Mouse (Mus musculus): ENCODE data around the gene Tnrc6c.

Tnrc6c gene

DNA sequence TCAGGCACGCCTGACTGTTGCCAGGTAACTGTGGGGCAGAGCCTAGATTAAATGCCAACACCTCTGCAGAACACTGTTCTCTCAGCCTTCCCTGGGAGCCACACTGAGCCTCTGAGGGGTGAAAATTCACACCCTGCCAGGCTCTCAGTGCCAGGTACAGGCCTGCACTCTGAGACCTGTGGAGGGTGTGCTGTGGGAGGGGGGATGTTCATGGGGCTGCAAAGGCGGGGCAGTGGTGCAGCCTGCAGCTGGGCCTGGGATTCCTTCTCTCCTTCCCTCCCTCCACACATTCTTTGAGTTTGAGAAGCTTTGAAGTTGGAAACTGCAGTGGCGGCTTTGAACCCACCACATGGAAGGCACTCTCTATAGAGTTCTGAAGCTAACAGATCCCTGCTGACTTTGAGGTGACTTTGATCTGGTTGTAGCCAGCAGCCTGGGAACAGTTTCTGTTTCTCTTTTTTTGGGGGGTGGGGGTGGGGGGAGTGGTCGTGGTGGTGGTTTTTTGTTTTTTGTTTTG is 140.0 kb downstream of the Tnrc6c start:
- no peak for DNase-seq

DNA sequence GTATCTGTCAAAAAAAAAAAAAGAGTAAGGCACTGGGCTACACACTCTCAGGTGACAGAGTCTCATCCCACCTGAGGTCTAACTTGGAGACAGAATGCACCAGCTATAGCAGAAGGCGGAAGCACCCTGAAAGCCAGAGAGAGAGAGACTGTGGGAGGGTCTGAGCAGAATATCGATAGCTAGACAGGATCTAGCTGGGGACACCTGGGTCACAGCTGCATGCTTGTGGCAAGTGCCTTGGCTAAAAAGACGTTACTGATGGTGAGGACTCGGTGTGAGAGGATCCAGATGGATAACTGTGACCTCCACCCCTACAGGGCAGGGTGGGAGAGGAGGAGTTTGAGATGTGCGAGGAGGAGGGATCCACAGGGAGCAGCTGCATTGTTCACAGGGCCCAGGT is 142.9 kb downstream of the Tnrc6c start:
- no peak for DNase-seq

DNA sequence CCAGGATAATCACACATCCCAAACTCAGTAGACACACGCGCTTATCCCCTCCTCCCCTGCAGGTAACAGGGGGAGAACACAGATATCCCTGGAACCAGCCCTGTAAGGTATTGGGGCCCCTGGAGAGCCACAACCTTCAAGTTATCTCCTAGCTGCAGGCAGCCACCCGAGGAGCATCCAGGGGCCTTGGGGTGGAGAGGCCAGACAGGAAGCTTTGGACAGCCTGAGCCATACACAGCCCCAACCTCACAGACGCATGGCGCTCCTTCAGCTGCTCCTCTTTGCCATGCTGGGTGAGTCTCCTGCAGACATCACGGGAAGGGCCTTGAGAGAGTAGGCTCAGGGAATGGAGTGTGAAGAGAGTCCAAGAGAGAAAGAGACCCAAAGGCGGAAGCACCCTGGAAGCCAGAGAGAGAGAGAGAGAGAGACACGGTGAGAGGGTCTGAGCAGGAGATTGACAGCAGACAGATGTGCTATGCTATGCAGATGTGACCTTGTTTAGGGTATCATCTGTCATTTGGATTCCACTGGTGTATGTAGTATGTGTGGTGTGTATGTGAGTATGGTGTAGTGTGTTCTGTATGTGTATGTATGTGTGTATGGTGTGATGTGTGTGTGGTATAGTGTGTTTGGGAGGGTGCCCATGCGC is 143.5 kb downstream of the Tnrc6c start, which contains the start of gene 6030468B19Rik:
Gene 6030468B19Rik (plus strand): TSS at position 150 of the 649 bp plus-strand sequence.
- DNase-seq: no peak

DNA sequence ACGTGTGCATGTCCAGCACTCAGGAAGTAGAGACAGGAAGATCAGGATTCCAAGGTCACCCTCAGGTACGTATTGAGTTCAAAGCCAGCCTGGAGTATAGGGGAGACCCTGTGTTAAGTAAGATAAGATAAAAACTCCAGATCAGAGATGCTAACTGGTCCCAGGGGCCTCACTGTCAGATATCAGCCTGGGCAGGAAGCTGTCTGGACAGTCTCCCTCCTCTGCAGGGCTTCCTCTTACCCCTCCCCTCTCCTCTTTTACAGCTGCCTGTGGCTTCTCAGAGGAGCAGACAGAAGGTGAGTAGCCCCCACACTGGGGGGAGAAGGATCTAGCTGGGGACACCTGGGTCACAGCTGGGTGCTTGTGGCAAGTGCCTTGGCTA is 144.1 kb downstream of the Tnrc6c start:
- no peak for DNase-seq

DNA sequence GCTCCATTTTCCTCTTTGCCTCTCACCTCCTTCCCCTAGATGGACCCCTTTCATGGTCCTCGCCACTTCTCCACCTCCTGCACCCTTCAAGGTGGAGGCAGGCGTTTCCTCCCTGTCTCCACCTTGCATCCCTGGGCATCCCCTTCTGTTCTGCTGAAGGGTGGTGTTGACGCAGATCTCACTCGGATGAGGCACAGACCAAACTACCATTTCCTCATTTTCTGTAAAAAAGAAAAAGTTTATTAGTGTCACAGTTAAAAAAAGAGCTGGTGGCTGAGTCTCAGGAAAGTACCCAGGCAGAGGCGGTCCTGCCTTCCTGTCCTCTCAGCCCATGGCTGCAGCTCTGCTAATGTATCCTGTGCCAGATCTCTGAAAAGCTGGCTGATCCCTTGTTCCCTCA is 145.1 kb downstream of the Tnrc6c start:
- DNase-seq: no peak

DNA sequence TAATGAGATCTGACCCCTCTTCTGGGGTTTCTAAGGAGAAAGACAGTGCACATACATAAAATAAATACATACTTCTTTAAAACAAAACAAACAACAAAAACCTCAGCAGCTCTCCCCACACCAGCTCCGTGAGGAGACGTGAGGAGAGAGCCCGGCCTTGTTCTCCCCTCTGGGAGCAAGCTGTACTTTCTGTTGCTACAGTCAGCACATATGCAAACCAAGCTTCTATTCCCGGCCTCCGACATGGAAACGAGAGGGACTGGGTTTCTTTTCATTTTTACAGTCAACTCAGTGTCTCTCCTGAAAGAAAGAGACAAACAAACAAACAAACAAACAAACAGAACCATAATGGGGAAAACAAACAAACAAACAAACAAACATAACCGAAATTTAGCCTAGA is 145.9 kb downstream of the Tnrc6c start:
- no peak for DNase-seq

DNA sequence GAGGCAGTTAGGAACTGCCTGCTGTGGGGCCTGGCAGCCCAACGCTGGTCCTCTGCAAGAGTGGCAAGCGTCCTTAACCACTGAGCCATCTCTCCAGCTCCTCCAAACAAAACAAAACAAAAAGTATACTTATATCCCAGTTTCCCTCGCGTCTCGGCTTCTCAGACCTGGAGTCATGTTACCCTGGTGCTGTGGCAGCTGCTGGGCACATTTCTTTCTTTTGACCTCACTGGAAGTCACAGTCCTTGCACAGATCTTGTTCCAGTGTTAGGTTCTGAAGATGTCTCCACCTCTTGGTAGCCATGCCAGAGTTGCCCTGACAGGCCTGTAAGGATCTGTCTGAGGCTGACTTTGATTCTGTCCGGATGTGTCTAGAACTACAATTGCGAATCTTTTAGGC is 147.6 kb downstream of the Tnrc6c start:
- no peak for DNase-seq

DNA sequence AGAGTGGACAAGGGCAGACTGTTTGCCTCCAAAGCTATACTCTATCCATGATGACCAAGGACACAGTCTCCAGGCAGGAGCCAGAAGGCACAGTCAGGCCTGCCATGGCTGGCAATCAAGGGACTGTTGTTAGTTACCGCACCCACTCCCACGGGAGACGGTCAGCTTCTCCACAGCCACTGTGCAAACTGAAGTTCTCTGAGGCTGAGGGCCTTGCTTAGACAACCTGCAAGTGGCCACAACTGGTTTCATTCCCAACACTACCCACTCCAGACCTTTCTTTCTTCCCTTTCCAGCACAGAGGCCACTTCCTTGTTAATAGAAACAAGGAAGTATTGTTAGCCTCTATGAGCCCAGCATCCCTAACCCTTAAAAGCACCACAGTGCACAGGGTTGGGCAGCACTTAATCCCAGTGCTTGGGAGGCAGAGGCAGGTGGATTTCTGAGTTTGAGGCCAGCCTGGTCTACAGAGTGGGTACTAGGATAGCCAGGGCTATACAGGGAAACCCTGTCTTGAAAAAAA is 149.1 kb downstream of the Tnrc6c start:
- DNase-seq: no peak

DNA sequence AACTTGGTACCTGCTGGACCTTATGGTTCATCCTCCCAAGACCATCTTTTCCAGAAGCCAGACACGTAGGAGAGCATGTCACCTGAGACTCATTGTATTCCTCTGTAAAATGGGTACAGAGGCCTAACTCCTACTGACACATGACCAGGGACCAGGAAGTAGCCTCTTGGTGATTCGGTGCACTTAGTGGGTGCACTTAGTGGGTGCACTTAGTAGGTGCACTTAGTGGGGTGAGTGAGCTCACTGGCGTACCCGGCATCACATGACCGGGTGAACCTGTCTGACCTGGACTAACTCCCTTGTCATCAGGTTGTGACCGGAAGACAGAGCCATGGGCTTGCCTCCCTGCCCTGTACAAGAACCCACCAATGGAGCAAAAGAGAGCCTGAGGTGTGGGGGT is 152.7 kb downstream of the Tnrc6c start:
- no peak for DNase-seq

DNA sequence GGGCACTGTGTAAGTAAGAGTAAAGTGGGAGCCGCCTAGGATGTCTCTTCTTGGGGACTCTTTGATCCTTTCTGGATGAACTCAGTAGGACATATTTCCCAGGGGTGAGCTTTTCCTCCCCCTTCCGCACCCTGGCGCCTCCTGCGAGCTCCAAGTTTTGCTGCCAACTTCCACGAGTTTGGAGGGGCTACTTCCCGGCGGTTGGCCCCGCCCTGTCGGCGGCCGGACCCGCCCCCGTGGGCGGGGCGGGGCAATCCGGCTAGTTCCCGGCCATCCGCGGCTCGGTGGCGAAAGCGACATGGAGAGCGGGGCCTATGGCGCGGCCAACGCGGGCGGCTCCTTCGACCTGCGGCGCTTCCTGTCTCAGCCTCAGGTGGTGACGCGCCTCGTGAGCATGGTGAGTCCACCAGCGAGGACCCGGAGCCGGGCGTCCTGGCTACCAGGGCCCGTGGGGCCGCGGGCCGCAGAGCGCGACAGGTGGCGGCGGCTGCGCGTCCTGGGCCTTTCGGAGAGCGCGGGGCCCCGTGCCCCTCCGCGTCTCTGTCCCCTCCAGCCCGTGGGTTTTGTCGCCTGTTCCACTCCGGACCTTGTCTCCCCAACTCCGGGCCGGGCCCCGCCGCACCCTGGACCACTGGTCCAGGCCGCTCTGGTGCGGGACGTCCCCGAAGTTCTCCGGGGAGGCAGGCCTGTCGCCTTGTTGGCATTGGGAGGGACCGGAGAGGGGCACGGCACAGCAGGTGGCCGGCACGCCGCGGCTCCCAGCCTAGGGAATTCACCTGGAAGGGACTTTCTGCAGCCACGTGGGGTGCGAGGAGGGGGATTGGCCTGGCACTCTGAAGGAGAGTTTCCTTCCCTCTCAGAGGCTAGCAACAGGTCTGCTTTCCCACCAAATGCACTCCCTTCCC is 155.6 kb downstream of the Tnrc6c start, which contains the start of the genes Gm20708 and Syngr2:
Gene Gm20708 (plus strand): TSS at position 262 of the 905 bp plus-strand sequence.
Gene Syngr2 (plus strand): TSS at position 262 of the 905 bp plus-strand sequence.
- peak; percentile 88 for DNase-seq

DNA sequence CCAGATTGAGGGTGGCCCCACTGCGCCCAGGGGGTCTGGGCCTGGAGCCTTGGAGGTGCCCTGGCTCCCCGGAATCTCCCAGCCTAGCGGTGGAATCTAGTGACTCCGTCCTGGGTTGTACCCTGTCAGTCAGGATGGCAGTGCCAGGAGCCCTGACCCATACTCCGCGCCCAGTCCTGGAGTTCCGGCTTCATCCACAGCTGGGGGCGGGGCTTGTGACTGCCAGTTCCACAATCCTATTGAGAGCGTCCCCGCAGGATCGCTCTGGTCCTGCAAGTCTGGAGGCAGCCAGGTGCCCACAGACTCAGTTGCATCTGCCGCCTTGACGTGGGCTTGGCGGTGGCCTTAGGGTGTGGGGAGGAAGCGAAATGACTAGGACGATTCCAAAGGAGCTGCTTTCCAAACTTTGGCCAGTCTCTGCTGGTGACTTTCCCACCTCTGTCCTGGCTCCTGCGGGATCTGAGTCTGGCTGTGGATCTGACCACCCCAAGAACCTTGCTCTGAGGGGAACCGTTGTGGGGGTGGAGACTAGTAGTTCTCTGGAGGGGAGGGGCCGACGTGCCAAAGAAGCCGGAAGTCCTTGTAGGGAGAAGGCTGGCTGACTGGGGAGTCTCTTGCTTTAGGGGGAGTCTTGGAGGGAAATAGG is 156.4 kb downstream of the Tnrc6c start:
- DNase-seq: peak; percentile 95

All from kidney, postnatal 10 days (tissue).